Mouse (Mus musculus): ENCODE measurements around the gene Il12a. TPM values are rescaled to one million over a fixed set of nuclear protein-coding genes. Genes with fewer than 3 reads are reported as not detected.

Il12a gene
- not detected for polyA plus RNA-seq (2014; fragmentation: Illumina TruSeq; extraction: RNeasy Lipid Tissue Mini Kit (QIAGEN cat#74804); ENCODE audit: low read depth, low replicate concordance)

GRCm38 (mm10) chr3:68690344-68690743 lies at the start of gene Il12a:
Il12a (plus strand) TSS chr3:68690644.

Other genes with a start within 250 kb of the Il12a start
- not detected for gene 1110032F04Rik, start 178.9 kb downstream of the Il12a start, polyA plus RNA-seq (2014; fragmentation: Illumina TruSeq; extraction: RNeasy Lipid Tissue Mini Kit (QIAGEN cat#74804); ENCODE audit: low read depth, low replicate concordance)

Measured in liver, adult 10 weeks (tissue).